ENCODE assay signal across 24 mouse cellular contexts in the genomic region with DNA sequence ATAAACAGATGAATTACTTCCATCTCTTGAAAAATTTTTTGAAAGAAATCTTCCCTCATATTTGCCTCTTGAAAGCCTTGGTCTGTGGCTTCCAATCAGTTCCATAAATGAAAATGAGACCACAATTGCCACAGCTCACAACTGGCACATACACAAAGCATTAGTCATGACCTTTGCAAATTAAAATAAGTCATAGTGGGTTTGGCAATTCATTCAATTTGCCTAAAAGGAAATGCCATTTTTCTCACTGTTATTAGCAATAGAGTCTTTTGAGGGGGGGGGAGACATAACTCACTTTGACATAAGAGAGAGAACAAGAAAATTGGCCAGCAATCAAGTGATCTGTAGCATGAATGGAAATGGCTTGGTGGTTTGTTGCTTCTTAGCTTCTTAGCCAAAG.
"Had no signal": no experiment of that assay in that cellular context is flagged by ENCODE, and none has a peak within 500 bp of the region (broad histone marks: within the 10 kb centered on the region; RNA-seq: fewer than 3 reads in every experiment).

No protein-coding gene starts in this region.

- H3K27ac ChIP-seq: gastrocnemius, adult 2 months; heart, embryonic 10.5 days; hindbrain, embryonic 10.5 days; hindbrain, embryonic 12.5 days; hindbrain, embryonic 14.5 days; intestine, embryonic 15.5 days; layer of hippocampus, adult 2 months; left cerebral cortex, adult 2 months; limb, embryonic 10.5 days; limb, embryonic 12.5 days; liver, embryonic 13.5 days; liver, embryonic 15.5 days had no signal

- H3K36me3 ChIP-seq: heart, embryonic 10.5 days; heart, embryonic 12.5 days; hindbrain, embryonic 10.5 days; hindbrain, embryonic 12.5 days; intestine, embryonic 15.5 days; limb, embryonic 10.5 days; limb, embryonic 12.5 days; liver, embryonic 13.5 days; liver, embryonic 15.5 days had no signal

- H3K4me1 ChIP-seq: hindbrain, embryonic 10.5 days; hindbrain, embryonic 12.5 days; intestine, embryonic 15.5 days; limb, embryonic 10.5 days; limb, embryonic 12.5 days; liver, embryonic 13.5 days; liver, embryonic 15.5 days had no signal

- H3K9me3 ChIP-seq: heart, embryonic 10.5 days; heart, embryonic 12.5 days; hindbrain, embryonic 10.5 days; hindbrain, embryonic 12.5 days; intestine, embryonic 15.5 days; limb, embryonic 10.5 days; limb, embryonic 12.5 days; liver, embryonic 13.5 days; liver, embryonic 15.5 days had no signal

- H3K4me3 ChIP-seq: gastrocnemius, adult 2 months; heart, embryonic 10.5 days; heart, embryonic 12.5 days; hindbrain, embryonic 10.5 days; hindbrain, embryonic 12.5 days; intestine, embryonic 15.5 days; layer of hippocampus, adult 2 months; left cerebral cortex, adult 2 months; limb, embryonic 10.5 days; limb, embryonic 12.5 days; liver, embryonic 13.5 days; liver, embryonic 15.5 days had no signal

- H3K27me3 ChIP-seq: heart, embryonic 12.5 days; hindbrain, embryonic 12.5 days; intestine, embryonic 15.5 days; limb, embryonic 12.5 days; liver, embryonic 13.5 days; liver, embryonic 15.5 days had no signal

- DNase-seq: gastrocnemius, adult 2 months; gastrocnemius, postnatal 10 days; gastrocnemius, postnatal 25 days; heart, adult 18-20 months; heart, postnatal 10 days; heart, postnatal 4 days; kidney, adult 11 months; kidney, adult 8-10 months; kidney, postnatal 10 days; kidney, postnatal 25 days; kidney, postnatal 4 days; liver; liver, embryonic 13.5 days had no signal
